Mouse (Mus musculus) MEL (cell line): ENCODE measurements at regions not wholly inside any gene's neighbourhood (a gene's known extent, or its start where the extent isn't known, plus 50 kb on each side); places are given as distances from the start of the nearest gene placed in this dataset.

Experiments used
- DNase-seq: peaks from one replicate; pipeline ENCODE4 v3.0.0; 2011; ENCODE audit warnings: low read depth, low spot score
- H3K27ac ChIP-seq: 2 replicates; pipeline ENCODE4 v1.5.1; 2012; ENCODE audit warnings: low read depth, mild to moderate bottlenecking, control low read depth, low read length, moderate library complexity; ENCODE audit not compliant: control insufficient read depth
- H3K27me3 ChIP-seq, 2 experiments: fragments of 150-350 bp in 1 of 2; sonication (generic) in 1 of 2; 2 replicates each; pipeline ENCODE4 v1.6.1; 2012; ENCODE audit warnings: low read length in 2 of 2, mild to moderate bottlenecking in 2 of 2, improper control_type of control experiment in 1 of 2, moderate library complexity in 1 of 2; ENCODE audit not compliant: insufficient read depth in 2 of 2, control insufficient read depth in 1 of 2
- H3K36me3 ChIP-seq, 2 experiments: 2 replicates each; pipeline ENCODE4 v1.6.1; 2012 to 2014; ENCODE audit warnings: low read length in 2 of 2, improper control_type of control experiment in 1 of 2, inconsistent platforms in 1 of 2, mild to moderate bottlenecking in 1 of 2; ENCODE audit not compliant: insufficient read depth in 2 of 2, control insufficient read depth in 1 of 2
- H3K4me1 ChIP-seq, 2 experiments: fragments of 150-350 bp in 1 of 2; sonication (generic) in 1 of 2; 2 replicates each; pipeline ENCODE4 v1.6.1; 2012; ENCODE audit warnings: low read length in 2 of 2, improper control_type of control experiment in 1 of 2, mild to moderate bottlenecking in 1 of 2; ENCODE audit not compliant: insufficient read depth in 2 of 2, control insufficient read depth in 1 of 2
- H3K4me3 ChIP-seq, 2 experiments: fragments of 150-350 bp in 1 of 2; sonication (generic) in 1 of 2; 2 replicates each; pipeline ENCODE4 v1.5.1; 2012; ENCODE audit warnings: low read depth in 2 of 2, low read length in 2 of 2, mild to moderate bottlenecking in 2 of 2, moderate library complexity in 2 of 2, control low read depth in 1 of 2, improper control_type of control experiment in 1 of 2; ENCODE audit not compliant: control insufficient read depth in 1 of 2, insufficient read depth in 1 of 2
- H3K79me2 ChIP-seq: 2 replicates; pipeline ENCODE4 v1.6.1; 2012; ENCODE audit warnings: mild to moderate bottlenecking, low read length, moderate library complexity; ENCODE audit not compliant: control insufficient read depth, poor library complexity, insufficient read depth
- H3K9ac ChIP-seq: 2 replicates; pipeline ENCODE4 v1.6.1; 2012; ENCODE audit warnings: low read depth, mild to moderate bottlenecking, control low read depth, low read length, moderate library complexity; ENCODE audit not compliant: control insufficient read depth, poor library complexity, severe bottlenecking
- H3K9me3 ChIP-seq: fragments of 150-350 bp; sonication (generic); replicated peaks from 2 replicates; pipeline ENCODE4 v1.6.1; 2012; ENCODE audit warnings: mild to moderate bottlenecking, low read length, improper control_type of control experiment, moderate library complexity; ENCODE audit not compliant: insufficient read depth
- BHLHE40 ChIP-seq: IDR thresholded peaks from 2 replicates; pipeline ENCODE4 v1.6.1; 2012; ENCODE audit warnings: low read depth, mild to moderate bottlenecking, inconsistent platforms, low read length, improper control_type of control experiment, borderline replicate concordance
- CHD1 ChIP-seq: IDR thresholded peaks from 2 replicates; pipeline ENCODE4 v1.6.1; 2012; ENCODE audit warnings: low read depth, mild to moderate bottlenecking, inconsistent platforms, low read length, improper control_type of control experiment
- CHD2 ChIP-seq: IDR thresholded peaks from 2 replicates; pipeline ENCODE4 v1.6.1; 2011; ENCODE audit warnings: low read length, improper control_type of control experiment
- CTCF ChIP-seq, 3 experiments: IDR thresholded peaks in 2 of 3; conservative IDR thresholded peaks in 1 of 3; 2 replicates each; pipeline ENCODE4 v1.5.1; 2011 to 2012; ENCODE audit warnings: low read length in 3 of 3, low read depth in 2 of 3, mild to moderate bottlenecking in 2 of 3, improper control_type of control experiment in 1 of 3, inconsistent platforms in 1 of 3, mixed read lengths in 1 of 3, moderate library complexity in 1 of 3; ENCODE audit not compliant: control insufficient read depth in 1 of 3, insufficient read depth in 1 of 3, poor library complexity in 1 of 3, severe bottlenecking in 1 of 3
- E2F4 ChIP-seq: IDR thresholded peaks from 2 replicates; pipeline ENCODE4 v1.6.1; 2011; ENCODE audit warnings: low read depth, low read length, improper control_type of control experiment, borderline replicate concordance
- ELF1 ChIP-seq: IDR thresholded peaks from 2 replicates; pipeline ENCODE4 v1.6.1; 2014; ENCODE audit warnings: low read depth, mild to moderate bottlenecking, inconsistent platforms, low read length, improper control_type of control experiment, moderate library complexity
- EP300 ChIP-seq, 2 experiments: IDR thresholded peaks; 2 replicates each; pipeline ENCODE4 v1.6.1; 2011; ENCODE audit warnings: improper control_type of control experiment in 2 of 2, low read length in 2 of 2, low read depth in 1 of 2, mild to moderate bottlenecking in 1 of 2
- ETS1 ChIP-seq: IDR thresholded peaks from 2 replicates; pipeline ENCODE4 v1.6.1; 2012; ENCODE audit warnings: low read depth, mild to moderate bottlenecking, inconsistent platforms, low read length, improper control_type of control experiment, moderate library complexity
- GABPA ChIP-seq: IDR thresholded peaks from 2 replicates; pipeline ENCODE4 v1.6.1; 2012; ENCODE audit warnings: low read depth, mild to moderate bottlenecking, inconsistent platforms, low read length, improper control_type of control experiment, moderate library complexity
- JUND ChIP-seq: IDR thresholded peaks from 2 replicates; pipeline ENCODE4 v1.6.1; 2011; ENCODE audit warnings: low read depth, mild to moderate bottlenecking, improper control_type of control experiment, low read length
- KAT2A ChIP-seq: conservative IDR thresholded peaks from 2 replicates; pipeline ENCODE4 v1.6.1; 2012; ENCODE audit warnings: low read depth, low read length, improper control_type of control experiment, inconsistent platforms
- MAFK ChIP-seq: IDR thresholded peaks from 2 replicates; pipeline ENCODE4 v1.6.1; 2011; ENCODE audit warnings: low read depth, mild to moderate bottlenecking, low read length, improper control_type of control experiment, borderline replicate concordance
- MAX ChIP-seq: IDR thresholded peaks from 2 replicates; pipeline ENCODE4 v1.6.1; 2011; ENCODE audit warnings: low read length, improper control_type of control experiment
- MAZ ChIP-seq: IDR thresholded peaks from 2 replicates; pipeline ENCODE4 v1.6.1; 2012; ENCODE audit warnings: low read depth, mild to moderate bottlenecking, inconsistent platforms, low read length, improper control_type of control experiment
- MXI1 ChIP-seq: IDR thresholded peaks from 2 replicates; pipeline ENCODE4 v1.6.1; 2011; ENCODE audit warnings: mild to moderate bottlenecking, low read depth, low read length, improper control_type of control experiment
- MYB ChIP-seq: IDR thresholded peaks from 2 replicates; pipeline ENCODE4 v1.6.1; 2011; ENCODE audit warnings: mild to moderate bottlenecking, low read depth, low read length, improper control_type of control experiment
- MYC ChIP-seq: IDR thresholded peaks from 2 replicates; pipeline ENCODE4 v1.6.1; 2011; ENCODE audit warnings: low read depth, mild to moderate bottlenecking, low read length, improper control_type of control experiment, moderate library complexity
- NELFE ChIP-seq: IDR thresholded peaks from 2 replicates; pipeline ENCODE4 v1.6.1; 2011; ENCODE audit warnings: low read depth, low read length, improper control_type of control experiment
- NRF1 ChIP-seq: IDR thresholded peaks from 2 replicates; pipeline ENCODE4 v1.6.1; 2014; ENCODE audit warnings: low read depth, mild to moderate bottlenecking, inconsistent platforms, low read length, improper control_type of control experiment, moderate library complexity; ENCODE audit not compliant: poor library complexity, insufficient read depth, severe bottlenecking
- POLR2A ChIP-seq, 2 experiments: IDR thresholded peaks; 2 replicates each; pipeline ENCODE4 v1.6.1; 2011 to 2012; ENCODE audit warnings: low read length in 2 of 2, mild to moderate bottlenecking in 2 of 2, control low read depth in 1 of 2, improper control_type of control experiment in 1 of 2, low read depth in 1 of 2, moderate library complexity in 1 of 2; ENCODE audit not compliant: control insufficient read depth in 1 of 2, insufficient read depth in 1 of 2, poor library complexity in 1 of 2
- POLR2AphosphoS5 ChIP-seq: IDR thresholded peaks from 2 replicates; pipeline ENCODE4 v1.6.1; 2012; ENCODE audit warnings: low read depth, borderline replicate concordance, mild to moderate bottlenecking, inconsistent platforms, low read length, moderate library complexity, mixed read lengths
- RAD21 ChIP-seq: IDR thresholded peaks from 2 replicates; pipeline ENCODE4 v1.6.1; 2011; ENCODE audit warnings: mild to moderate bottlenecking, low read depth, low read length, improper control_type of control experiment
- RCOR1 ChIP-seq: IDR thresholded peaks from 2 replicates; pipeline ENCODE4 v1.6.1; 2012; ENCODE audit warnings: low read depth, mild to moderate bottlenecking, inconsistent platforms, low read length, improper control_type of control experiment
- SIN3A ChIP-seq: IDR thresholded peaks from 2 replicates; pipeline ENCODE4 v1.6.1; 2012; ENCODE audit warnings: low read length, improper control_type of control experiment, inconsistent platforms
- SMC3 ChIP-seq: IDR thresholded peaks from 2 replicates; pipeline ENCODE4 v1.6.1; 2011; ENCODE audit warnings: low read depth, low read length, improper control_type of control experiment
- TAL1 ChIP-seq: IDR thresholded peaks from 2 replicates; pipeline ENCODE4 v1.6.1; 2012; ENCODE audit warnings: mild to moderate bottlenecking, inconsistent platforms, low read length, moderate library complexity, mixed read lengths
- TBP ChIP-seq: IDR thresholded peaks from 2 replicates; pipeline ENCODE4 v1.8.0; 2011; ENCODE audit warnings: low read depth, low read length, improper control_type of control experiment
- TCF12 ChIP-seq: IDR thresholded peaks from 2 replicates; pipeline ENCODE4 v1.6.1; 2014; ENCODE audit warnings: low read depth, mild to moderate bottlenecking, inconsistent platforms, low read length, improper control_type of control experiment, moderate library complexity
- UBTF ChIP-seq: IDR thresholded peaks from 2 replicates; pipeline ENCODE4 v1.6.1; 2012; ENCODE audit warnings: low read depth, mild to moderate bottlenecking, inconsistent platforms, low read length, improper control_type of control experiment, moderate library complexity, borderline replicate concordance; ENCODE audit not compliant: insufficient read depth
- USF1 ChIP-seq: IDR thresholded peaks from 2 replicates; pipeline ENCODE4 v1.6.1; 2014; ENCODE audit warnings: low read depth, mild to moderate bottlenecking, inconsistent platforms, low read length, improper control_type of control experiment, moderate library complexity
- ZKSCAN1 ChIP-seq: IDR thresholded peaks from 2 replicates; pipeline ENCODE4 v1.6.1; 2012; ENCODE audit warnings: low read depth, mild to moderate bottlenecking, inconsistent platforms, low read length, improper control_type of control experiment, moderate library complexity
- ZMIZ1 ChIP-seq: IDR thresholded peaks from 2 replicates; pipeline ENCODE4 v1.6.1; 2012; ENCODE audit warnings: low read depth, mild to moderate bottlenecking, inconsistent platforms, low read length, improper control_type of control experiment, moderate library complexity
- ZNF384 ChIP-seq: IDR thresholded peaks from 2 replicates; pipeline ENCODE4 v1.6.1; 2012; ENCODE audit warnings: low read depth, mild to moderate bottlenecking, inconsistent platforms, low read length, improper control_type of control experiment

GRCm38 (mm10) chr10:83944158-83944557 lies 221.5 kb downstream of the 1500009L16Rik start (continued):
- no peak for TF ChIP-seq GABPA
- no peak for TF ChIP-seq POLR2A (IDR thresholded peaks at IDR 0.05; ENCODE audit: control insufficient read depth in 1 of 2, insufficient read depth in 1 of 2, low read depth in 1 of 2, low read length in 2 of 2, poor library complexity in 1 of 2)
- no peak for TF ChIP-seq MAFK
- TF ChIP-seq CTCF (IDR thresholded peaks at IDR 0.05 in 2 of 3, conservative IDR thresholded peaks at IDR 0.05 in 1 of 3; ENCODE audit: control insufficient read depth in 1 of 3, insufficient read depth in 1 of 3, low read depth in 2 of 3, low read length in 3 of 3, poor library complexity in 1 of 3, severe bottlenecking in 1 of 3): peak in 1 of 3 experiments; percentile 47; a peak in 3 of 6 replicates
- TF ChIP-seq ZMIZ1: no peak
- TF ChIP-seq RCOR1: 0 out of 2 replicates have a peak, but pooled peaks have one; percentile 2
- no peak for TF ChIP-seq TCF12
- TF ChIP-seq ZKSCAN1: no peak
- TF ChIP-seq EP300 (IDR thresholded peaks at IDR 0.05; ENCODE audit: low read depth in 1 of 2, low read length in 2 of 2): no peak; a peak in 1 of 4 replicates
- no peak for TF ChIP-seq TAL1
- no peak for TF ChIP-seq ZNF384
- TF ChIP-seq NRF1: no peak
- no peak for TF ChIP-seq NELFE
- TF ChIP-seq USF1: no peak
- no peak for TF ChIP-seq ETS1
- no peak for TF ChIP-seq CHD1
- no peak for TF ChIP-seq KAT2A
- peak; percentile 29 for TF ChIP-seq ELF1

- H3K79me2 ChIP-seq: no peaks in the 10 kb centered on the region; the same call in 1 of the 2 replicates
- peak overlapping the region; percentile 80 for H3K9ac ChIP-seq
- no peaks in the 10 kb centered on the region for H3K9me3 ChIP-seq
- peaks cover 0 to 40% of the 10 kb centered on the region in 2 experiments; a peak in 2 of 4 replicates for H3K36me3 ChIP-seq
- peaks cover 3 to 51% of the 10 kb centered on the region in 2 experiments for H3K4me1 ChIP-seq
- peak overlapping the region; percentile 36 to 50 for H3K4me3 ChIP-seq
- peak overlapping the region; percentile 100 for H3K27ac ChIP-seq
- H3K27me3 ChIP-seq: no peaks in the 10 kb centered on the region
- DNase-seq: peak; percentile 84
- TF ChIP-seq MAZ (no peak), POLR2A (IDR thresholded peaks at IDR 0.05; ENCODE audit: control insufficient read depth in 1 of 2, insufficient read depth in 1 of 2, low read depth in 1 of 2, low read length in 2 of 2, poor library complexity in 1 of 2) (no peak; a peak in 2 of 4 replicates), MXI1 (no peak), MYB (no peak; the same call in 1 of the 2 replicates), ZMIZ1 (peak; percentile 77; the same call in 1 of the 2 replicates), ETS1 (peak; percentile 75), USF1 (no peak), CHD2 (no peak), MYC (peak; percentile 60; the same call in 1 of the 2 replicates), TBP (peak; percentile 79; the same call in 1 of the 2 replicates), TCF12 (peak; percentile 45; the same call in 1 of the 2 replicates), TAL1 (no peak), E2F4 (no peak), CTCF (IDR thresholded peaks at IDR 0.05 in 2 of 3, conservative IDR thresholded peaks at IDR 0.05 in 1 of 3; ENCODE audit: control insufficient read depth in 1 of 3, insufficient read depth in 1 of 3, low read depth in 2 of 3, low read length in 3 of 3, poor library complexity in 1 of 3, severe bottlenecking in 1 of 3) (no peak), SMC3 (no peak), NRF1 (no peak), CHD1 (no peak; the same call in 1 of the 2 replicates), JUND (peak; percentile 47; the same call in 1 of the 2 replicates), RCOR1 (peak; percentile 60; the same call in 1 of the 2 replicates), POLR2AphosphoS5 (no peak), GABPA (no peak), BHLHE40 (no peak), UBTF (no peak), KAT2A (peak; percentile 56), EP300 (IDR thresholded peaks at IDR 0.05; ENCODE audit: low read depth in 1 of 2, low read length in 2 of 2) (peak; percentile 67 to 83), SIN3A (no peak; the same call in 1 of the 2 replicates), RAD21 (no peak), MAX (peak; percentile 76; the same call in 1 of the 2 replicates)
Measured at GRCm38 (mm10) chr10:83944897-83945296, 222.2 kb downstream of the 1500009L16Rik start.
